Mouse (Mus musculus) intestine, embryonic 16.5 days (tissue): ENCODE data around the gene March7. TPM values are rescaled to one million over a fixed set of nuclear protein-coding genes. Genes with fewer than 3 reads are reported as not detected.

Source experiments
- ATAC-seq: fragments of 200-750 bp; cut with Nextera tagmentation; 2 replicates; pipeline ENCODE4 v1.8.0; 2017; ENCODE audit warnings: moderate TSS enrichment, moderate library complexity
- H3K27ac ChIP-seq: fragments of 300-500 bp; sonication (generic); 2 replicates; pipeline ENCODE4 v1.5.1; 2014; ENCODE audit warnings: mild to moderate bottlenecking, low read length
- H3K27me3 ChIP-seq: fragments of 300-500 bp; sonication (generic); replicated peaks from 2 replicates; pipeline ENCODE4 v1.6.1; 2014; ENCODE audit warnings: low read length, control low read depth, mixed read lengths; ENCODE audit not compliant: control insufficient read depth, insufficient read depth
- H3K36me3 ChIP-seq: fragments of 300-500 bp; sonication (generic); 2 replicates; pipeline ENCODE4 v1.6.1; 2014; ENCODE audit warnings: low read length, control low read depth; ENCODE audit not compliant: control insufficient read depth, insufficient read depth
- H3K4me1 ChIP-seq: fragments of 300-500 bp; sonication (generic); 2 replicates; pipeline ENCODE4 v1.6.1; 2014; ENCODE audit warnings: low read length, control low read depth, mixed read lengths; ENCODE audit not compliant: control insufficient read depth, insufficient read depth
- H3K4me2 ChIP-seq: fragments of 300-500 bp; sonication (generic); 2 replicates; pipeline ENCODE4 v1.6.1; 2014; ENCODE audit warnings: low read depth, low read length, control low read depth
- H3K4me3 ChIP-seq: fragments of 300-500 bp; sonication (generic); 2 replicates; pipeline ENCODE4 v1.5.1; 2014; ENCODE audit warnings: mild to moderate bottlenecking, low read length
- H3K9ac ChIP-seq: fragments of 300-500 bp; sonication (generic); 2 replicates; pipeline ENCODE4 v1.6.1; 2014; ENCODE audit warnings: low read depth, low read length
- H3K9me3 ChIP-seq: fragments of 300-500 bp; sonication (generic); 2 replicates; pipeline ENCODE4 v1.6.1; 2016; ENCODE audit warnings: low read length, control low read depth; ENCODE audit not compliant: control insufficient read depth
- WGBS: fragments of 180-500 bp; shearing (Covaris S2); extraction: QIAGEN DNeasy Blood & Tissue Kit; methylation state at CpG from one replicate; pipeline ENCODE4 v1.1.7; 2014; 5-methylcytosine and 5-hydroxymethylcytosine counted together
- polyA plus RNA-seq: library from polyadenylated mRNA; unstranded; fragments of >200 nt; fragmentation: Nextera tagmentation; extraction: Ambion mirVana; gene quantifications from 2 replicates; pipeline ENCODE4 v1.2.1, GENCODE M21; 2015

March7 gene
- polyA plus RNA-seq, 1 experiment from 2014 or later: 60.5 TPM

- H3K4me3 ChIP-seq: no peak overlapping the region
- no peak overlapping the region for H3K4me2 ChIP-seq
- H3K27ac ChIP-seq: no peak overlapping the region
- H3K27me3 ChIP-seq: no peaks in the 10 kb centered on the region
- peaks cover 2% of the 10 kb centered on the region; the same call in 1 of the 2 replicates for H3K4me1 ChIP-seq
- no peak for ATAC-seq
- no peaks in the 10 kb centered on the region for H3K36me3 ChIP-seq
- WGBS: 77% methylated on average over 5 of the region's 5 CpGs
- no peaks in the 10 kb centered on the region for H3K9me3 ChIP-seq
- no peak overlapping the region for H3K9ac ChIP-seq
Measured at GRCm38 (mm10) chr2:60176087-60176486, 33.6 kb upstream of the March7 start.

- ATAC-seq: no peak
- Histone ChIP-seq H3K4me3 (no peak overlapping the region), H3K4me2 (no peak overlapping the region), H3K9me3 (no peaks in the 10 kb centered on the region), H3K27ac (no peak overlapping the region), H3K27me3 (no peaks in the 10 kb centered on the region), H3K9ac (no peak overlapping the region), H3K4me1 (no peaks in the 10 kb centered on the region), H3K36me3 (no peaks in the 10 kb centered on the region)
- 86% methylated on average over 3 of the region's 3 CpGs for WGBS
Measured at GRCm38 (mm10) chr2:60177490-60177889, 32.2 kb upstream of the March7 start.

- H3K9me3 ChIP-seq: no peaks in the 10 kb centered on the region
- H3K9ac ChIP-seq: no peak overlapping the region
- 46% methylated on average over 2 of the region's 2 CpGs for WGBS
- no peak overlapping the region for H3K27ac ChIP-seq
- ATAC-seq: no peak
- H3K4me1 ChIP-seq: no peaks in the 10 kb centered on the region
- no peak overlapping the region for H3K4me3 ChIP-seq
- no peak overlapping the region for H3K4me2 ChIP-seq
- H3K27me3 ChIP-seq: no peaks in the 10 kb centered on the region
- H3K36me3 ChIP-seq: no peaks in the 10 kb centered on the region
Measured at GRCm38 (mm10) chr2:60181696-60182095, 28.0 kb upstream of the March7 start.

- no peak overlapping the region for H3K4me2 ChIP-seq
- WGBS: 56% methylated on average over 1 of the region's 1 CpGs
- no peaks in the 10 kb centered on the region for H3K36me3 ChIP-seq
- no peaks in the 10 kb centered on the region for H3K9me3 ChIP-seq
- no peaks in the 10 kb centered on the region for H3K4me1 ChIP-seq
- no peak overlapping the region for H3K27ac ChIP-seq
- no peak overlapping the region for H3K4me3 ChIP-seq
- no peak; the same call in 1 of the 2 replicates for ATAC-seq
- H3K9ac ChIP-seq: no peak overlapping the region
- H3K27me3 ChIP-seq: no peaks in the 10 kb centered on the region
Measured at GRCm38 (mm10) chr2:60196841-60197240, 12.8 kb upstream of the March7 start.

GRCm38 (mm10) chr2:60200051-60200562 is 9.6 kb upstream of the March7 start:
- Histone ChIP-seq H3K9me3 (no peaks in the 10 kb centered on the region), H3K27me3 (no peaks in the 10 kb centered on the region), H3K9ac (no peak overlapping the region), H3K36me3 (no peaks in the 10 kb centered on the region), H3K4me1 (peaks cover 4% of the 10 kb centered on the region; the same call in 1 of the 2 replicates), H3K27ac (no peak overlapping the region), H3K4me2 (no peak overlapping the region), H3K4me3 (no peak overlapping the region)
- 98% methylated on average over 5 of the region's 5 CpGs for WGBS
- no peak for ATAC-seq

GRCm38 (mm10) chr2:60200667-60201066 is 9.0 kb upstream of the March7 start:
- H3K9me3 ChIP-seq: no peaks in the 10 kb centered on the region
- peaks cover 4% of the 10 kb centered on the region; the same call in 1 of the 2 replicates for H3K4me1 ChIP-seq
- H3K27ac ChIP-seq: no peak overlapping the region
- no peak for ATAC-seq
- no peak overlapping the region for H3K9ac ChIP-seq
- H3K4me2 ChIP-seq: no peak overlapping the region
- H3K36me3 ChIP-seq: no peaks in the 10 kb centered on the region
- H3K4me3 ChIP-seq: no peak overlapping the region
- 62% methylated on average over 8 of the region's 8 CpGs for WGBS
- no peaks in the 10 kb centered on the region for H3K27me3 ChIP-seq

- no peak overlapping the region for H3K4me2 ChIP-seq
- H3K36me3 ChIP-seq: no peaks in the 10 kb centered on the region
- H3K9me3 ChIP-seq: no peaks in the 10 kb centered on the region
- no peaks in the 10 kb centered on the region for H3K27me3 ChIP-seq
- 84% methylated on average over 8 of the region's 8 CpGs for WGBS
- peaks cover 8% of the 10 kb centered on the region for H3K4me1 ChIP-seq
- ATAC-seq: no peak
- H3K4me3 ChIP-seq: no peak overlapping the region
- no peak overlapping the region for H3K9ac ChIP-seq
- H3K27ac ChIP-seq: no peak overlapping the region
Measured at GRCm38 (mm10) chr2:60202900-60203530, 6.7 kb upstream of the March7 start.

GRCm38 (mm10) chr2:60203733-60204132 is 6.0 kb upstream of the March7 start:
- 0 out of 2 replicates have a peak overlapping the region, but pooled peaks have one; percentile 27 for H3K4me2 ChIP-seq
- 65% methylated on average over 4 of the region's 4 CpGs for WGBS
- no peaks in the 10 kb centered on the region for H3K36me3 ChIP-seq
- no peak overlapping the region for H3K4me3 ChIP-seq
- no peaks in the 10 kb centered on the region for H3K9me3 ChIP-seq
- H3K9ac ChIP-seq: no peak overlapping the region
- peaks cover 12% of the 10 kb centered on the region for H3K4me1 ChIP-seq
- peak; percentile 89 for ATAC-seq
- H3K27ac ChIP-seq: peak overlapping the region; percentile 74
- no peaks in the 10 kb centered on the region for H3K27me3 ChIP-seq

- 68% methylated on average over 6 of the region's 6 CpGs for WGBS
- Histone ChIP-seq H3K4me2 (0 out of 2 replicates have a peak overlapping the region, but pooled peaks have one; percentile 27), H3K4me1 (peaks cover 12% of the 10 kb centered on the region), H3K9ac (peak overlapping the region; percentile 5; the same call in 1 of the 2 replicates), H3K4me3 (no peak overlapping the region), H3K36me3 (no peaks in the 10 kb centered on the region), H3K27ac (peak overlapping the region; percentile 74), H3K9me3 (no peaks in the 10 kb centered on the region), H3K27me3 (no peaks in the 10 kb centered on the region)
- peak; percentile 72 for ATAC-seq
Measured at GRCm38 (mm10) chr2:60204162-60204561, 5.5 kb upstream of the March7 start.
